Mouse (Mus musculus) heart, postnatal 25 days (tissue): ENCODE measurements around the gene Syt3. TPM values are rescaled to one million over a fixed set of nuclear protein-coding genes. Genes with fewer than 3 reads are reported as not detected.
A peak's percentile ranks its signal among the peaks of the same experiment; 100 is the strongest.

Source experiments
- DNase-seq: peaks from one replicate; pipeline ENCODE4 v3.0.0; 2022; ENCODE audit warnings: low spot score
- intact Hi-C: fragments of 180-260 bp; cut with DNase I; formaldehyde crosslinking; loops from one replicate; pipeline ENCODE4 v1.15.1; 2025
- total RNA-seq, 2 experiments: library from RNA; stranded (reverse); gene quantifications; 2 replicates each; pipeline ENCODE4 v1.2.3; 2021

Gene Syt3
- total RNA-seq, 2 experiments from 2014 or later, result 1.3 to 2.2 TPM

DNA sequence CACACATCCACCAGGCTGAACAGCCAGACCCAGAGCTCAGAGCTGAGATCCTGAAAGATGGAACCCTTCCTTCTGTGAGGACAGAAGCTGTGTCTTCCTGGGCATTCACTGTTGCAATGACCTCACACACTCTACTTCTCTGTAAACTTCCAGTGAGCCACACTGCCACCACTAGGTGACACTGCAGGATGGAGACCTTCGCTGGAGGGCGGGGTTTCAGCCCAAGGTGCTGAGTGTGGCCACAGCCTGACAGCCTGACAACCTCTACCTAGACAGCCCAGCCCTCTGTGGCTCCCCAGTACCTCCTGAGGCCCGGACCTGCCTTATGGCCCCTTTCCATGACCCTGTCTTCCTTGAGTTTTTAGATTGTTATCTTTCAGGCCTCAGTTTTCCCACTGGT is 14.7 kb downstream of the Syt3 start:
- no peak for DNase-seq
- intact Hi-C loops, result no loop called here

DNA sequence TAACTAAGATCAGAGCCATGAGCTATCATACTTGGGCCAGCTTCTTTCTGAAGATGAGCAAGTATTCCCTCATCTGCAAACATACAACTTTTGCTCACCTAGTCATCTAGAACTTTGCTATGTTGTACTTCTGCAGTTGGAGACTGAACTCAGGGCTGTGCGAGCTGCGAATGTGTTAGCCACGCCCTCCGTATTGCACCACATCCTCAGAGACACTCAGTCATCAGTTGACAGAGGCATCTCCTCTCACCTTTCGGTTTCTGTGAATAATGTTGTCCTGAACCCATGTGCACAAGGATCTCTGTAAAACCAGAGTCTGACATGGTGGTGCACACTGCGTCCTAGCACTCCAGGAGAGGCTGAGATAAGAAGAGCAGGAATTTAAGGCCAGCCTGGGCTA is 17.8 kb downstream of the Syt3 start:
- DNase-seq, result no peak
- intact Hi-C loops, result loop anchor here (5.0 kb wide), 1 partner anchor 86 kb away; no protein-coding TSS in a partner anchor

DNA sequence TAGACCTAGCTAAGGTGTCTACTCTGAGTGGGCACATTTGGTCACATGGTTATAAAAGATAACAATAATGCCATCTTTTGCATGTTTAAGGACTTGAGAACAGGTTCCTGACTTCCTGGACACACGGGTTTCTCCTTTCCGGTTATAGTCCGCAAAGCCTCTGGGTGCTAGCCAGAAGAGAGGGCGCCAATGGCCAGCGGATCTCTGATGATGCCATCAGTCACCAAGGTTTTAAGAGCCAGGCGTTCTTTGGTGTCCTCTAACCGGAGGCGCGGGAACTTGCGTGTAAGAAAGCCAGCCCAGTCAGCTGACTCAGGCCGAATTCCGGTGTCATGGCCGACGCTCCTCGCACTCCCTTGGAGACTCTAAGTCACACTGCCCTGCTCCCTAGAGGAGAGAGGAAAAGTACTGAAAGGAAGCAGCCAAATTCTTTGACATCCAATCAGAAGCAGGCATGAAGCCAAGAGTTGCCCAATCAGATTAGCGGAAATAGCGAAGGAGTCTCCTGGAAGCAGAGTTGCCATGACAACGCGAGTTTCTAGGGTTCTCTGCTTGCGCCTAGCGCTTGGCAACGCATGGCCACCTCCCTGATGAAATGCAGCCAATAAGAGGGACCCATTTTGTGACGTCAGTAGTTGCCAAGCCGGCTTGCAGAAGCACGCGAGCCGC is 21.6 kb downstream of the Syt3 start:
- DNase-seq, result peak; percentile 67
- intact Hi-C loops, result no loop called here

DNA sequence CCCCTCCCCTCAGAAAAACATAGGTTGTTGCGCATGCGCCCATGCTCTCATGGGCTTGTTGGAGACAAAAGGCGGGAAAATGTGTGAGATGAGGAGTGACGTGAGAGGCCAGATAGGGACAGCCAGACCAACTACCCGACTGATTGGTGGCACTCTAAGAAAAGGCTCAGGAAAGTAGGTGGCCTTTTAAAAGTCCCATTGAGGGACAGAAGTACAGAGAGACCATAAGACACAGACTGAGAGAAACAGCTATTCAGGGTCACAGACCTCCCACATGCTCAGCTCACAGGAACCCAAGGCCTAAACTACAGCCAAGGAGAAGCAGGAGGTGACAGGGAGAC is 22.1 kb downstream of the Syt3 start:
- no peak for DNase-seq
- intact Hi-C loops, result no loop called here

DNA sequence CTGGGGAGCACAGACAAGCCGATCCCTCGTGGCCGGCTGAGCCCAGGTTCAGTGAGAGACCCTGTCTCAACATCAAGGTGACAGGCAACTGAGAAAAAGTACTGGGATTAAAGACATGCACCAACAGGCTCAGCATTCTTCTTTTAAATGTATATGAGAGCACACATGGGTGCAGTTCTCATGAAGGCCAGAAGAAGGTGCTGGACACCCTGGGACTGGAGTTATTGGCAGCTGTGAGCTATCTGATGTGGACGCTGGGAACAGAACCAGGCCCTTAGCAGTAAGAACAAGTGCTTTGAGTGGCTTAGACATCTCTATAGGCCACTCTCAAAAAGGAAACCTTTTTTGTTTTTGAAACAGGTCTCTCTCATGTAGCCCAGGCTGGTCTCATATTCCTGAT is 27.2 kb downstream of the Syt3 start:
- no peak for DNase-seq
- intact Hi-C loops, result no loop called here

DNA sequence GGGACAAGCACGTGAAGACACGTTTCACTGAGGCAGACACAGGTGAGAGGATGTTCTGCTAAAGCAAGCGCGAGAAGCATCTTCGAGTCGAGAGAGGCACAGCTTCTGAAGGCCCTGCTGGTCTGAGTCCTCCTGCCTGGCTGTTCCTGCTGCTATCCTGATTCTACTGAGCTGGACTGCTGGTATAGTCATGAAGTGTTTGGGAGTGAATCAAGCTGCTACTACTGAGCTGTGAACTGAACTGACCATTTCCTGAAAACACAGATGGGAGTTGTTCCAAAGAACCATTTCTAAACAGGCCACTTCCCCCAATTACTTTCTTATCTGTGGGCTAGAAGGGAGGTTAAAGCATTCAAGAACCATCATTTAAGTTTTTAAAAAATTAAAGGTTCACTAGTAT is 29.4 kb downstream of the Syt3 start:
- intact Hi-C loops, result no loop called here
- no peak for DNase-seq

DNA sequence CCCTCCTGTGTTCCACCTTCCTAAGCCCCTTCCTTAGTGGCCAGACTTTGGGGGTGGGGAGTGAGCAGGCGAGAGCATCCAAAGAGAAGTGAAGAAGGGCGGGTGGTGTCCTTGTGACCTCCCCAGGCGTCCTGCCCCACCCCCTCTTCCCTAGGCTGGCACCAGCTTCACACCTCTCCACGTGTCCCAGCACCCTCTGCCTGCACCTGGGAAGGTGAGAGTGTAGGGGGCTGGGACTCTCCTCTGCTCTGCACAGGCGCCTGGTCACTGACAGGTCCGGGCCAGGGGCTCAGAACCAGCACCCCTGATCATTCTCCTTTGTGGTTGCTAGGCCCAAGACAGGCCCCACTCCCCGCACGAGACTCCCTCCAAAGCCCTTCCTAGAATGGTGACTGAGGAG is 43.8 kb downstream of the Syt3 start:
- intact Hi-C loops, result no loop called here

DNA sequence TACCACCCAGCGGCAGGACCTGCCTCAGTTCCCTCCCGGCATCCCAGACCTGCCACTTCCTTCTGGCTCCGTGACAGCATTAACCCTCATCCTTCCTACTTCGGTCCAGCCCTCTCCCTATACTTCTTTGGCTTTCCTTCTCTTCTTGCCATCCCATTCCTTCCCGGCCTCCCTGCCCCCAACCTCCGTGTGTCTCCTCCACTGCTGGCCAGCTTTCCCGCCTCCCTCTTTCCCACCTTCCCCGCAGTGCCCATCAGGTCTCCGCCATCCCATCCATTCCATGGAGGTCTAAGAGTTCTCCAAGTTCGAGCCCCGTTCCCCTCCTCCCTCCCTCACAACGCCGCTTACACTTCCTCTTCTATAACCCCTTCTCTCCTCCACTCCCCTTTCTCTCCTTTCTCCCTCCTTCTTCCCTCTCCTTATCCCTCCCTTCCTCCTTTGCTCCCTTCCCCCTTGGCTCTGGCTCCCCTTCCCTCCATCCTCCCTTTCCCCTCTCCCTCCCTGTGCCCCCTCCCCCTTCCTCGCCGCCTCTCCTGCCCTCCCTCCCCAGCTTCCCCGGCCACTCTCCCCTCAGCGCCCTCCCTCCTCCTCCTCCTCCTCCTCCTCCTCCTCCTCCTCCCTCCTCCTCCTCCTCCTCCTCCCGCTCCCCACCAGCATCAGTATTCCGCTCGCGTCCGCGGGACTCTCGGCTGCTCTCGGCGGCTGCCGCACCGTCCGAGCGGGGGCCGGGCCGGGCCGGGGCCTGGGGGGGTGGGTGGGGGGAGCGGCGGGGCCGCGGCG is 44.5 kb downstream of the Syt3 start:
- DNase-seq, result no peak
- intact Hi-C loops, result no loop called here

More for the DNA sequence above, 43.8 kb downstream of the Syt3 start:
- DNase-seq, result no peak

DNA sequence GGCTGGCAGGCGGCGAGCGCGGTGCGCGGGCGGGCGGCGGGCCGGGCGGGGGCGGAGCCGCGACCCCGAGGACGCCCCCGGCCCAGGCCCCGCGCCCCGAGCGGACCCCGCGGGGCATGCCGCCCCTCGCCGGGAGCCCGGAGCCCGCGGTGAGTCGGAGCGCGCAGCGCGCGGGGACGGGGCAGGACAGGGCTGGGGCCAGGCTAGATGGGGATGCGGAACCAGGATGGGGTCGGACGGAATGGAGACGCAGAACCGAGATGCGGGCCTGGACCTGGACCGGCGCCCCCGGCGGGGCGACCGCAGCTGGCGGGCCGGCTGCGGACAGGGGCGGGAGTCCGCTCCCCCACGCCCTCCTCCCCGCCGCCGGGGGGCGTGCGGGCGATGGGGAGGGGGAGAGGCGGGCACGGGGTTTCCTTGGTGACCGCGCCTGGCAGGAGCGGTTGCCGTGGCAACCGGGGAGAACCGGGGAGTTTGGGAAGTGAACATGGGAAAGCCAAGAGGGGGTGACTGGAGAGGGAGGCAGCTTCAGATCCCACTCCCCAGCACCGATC is 45.1 kb downstream of the Syt3 start, which contains the start of gene Lrrc4b:
Lrrc4b (plus strand) TSS at position 51 of the 554 bp plus-strand sequence.
- no peak for DNase-seq
- intact Hi-C loops, result no loop called here

DNA sequence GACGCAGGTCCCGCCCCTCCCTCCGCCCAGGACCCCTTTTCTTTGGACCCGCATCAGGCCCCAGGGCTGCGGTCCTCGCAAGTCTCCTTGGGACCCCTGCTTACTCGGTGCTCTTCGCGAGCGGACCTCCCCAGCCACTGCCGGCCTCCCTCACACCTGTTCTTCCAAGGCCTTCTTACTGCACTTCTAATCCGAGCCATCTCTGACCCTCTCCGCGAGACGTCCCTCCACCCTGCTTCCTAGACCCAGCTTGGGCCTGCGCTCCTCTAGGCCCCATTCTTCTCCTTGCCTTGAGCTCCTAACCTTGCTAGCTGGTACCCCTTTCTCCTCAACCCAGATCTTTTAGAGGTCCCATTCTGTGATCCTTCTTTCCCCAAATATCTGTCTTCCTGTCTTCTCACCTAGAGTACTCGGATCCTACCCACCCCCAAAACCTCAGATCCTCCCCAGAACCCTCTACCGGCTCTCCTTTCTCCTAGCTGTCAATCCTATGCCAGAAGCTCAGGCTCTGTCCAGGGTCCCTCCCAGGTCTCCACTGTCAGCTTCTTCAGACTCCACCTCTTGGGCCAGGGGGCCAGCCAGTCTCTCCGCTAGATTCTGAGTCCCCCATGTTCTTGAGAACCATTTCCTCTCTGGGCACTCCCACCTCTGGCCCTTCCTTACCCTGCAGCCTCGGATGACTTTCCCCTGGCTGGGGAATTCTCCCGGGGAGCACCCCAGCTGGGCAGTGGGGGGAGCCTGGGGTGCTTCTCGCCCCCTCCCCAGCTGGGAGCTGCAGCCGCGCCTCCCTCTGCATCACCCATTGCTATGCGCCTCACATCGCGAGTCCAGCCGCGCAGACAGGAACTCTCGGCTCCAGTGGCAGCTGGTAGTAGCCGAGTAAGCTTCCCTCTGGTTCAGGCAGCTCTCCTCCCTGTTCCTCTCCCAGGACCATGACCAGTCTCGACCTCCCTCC is 45.9 kb downstream of the Syt3 start:
- intact Hi-C loops, result no loop called here
- DNase-seq, result no peak

DNA sequence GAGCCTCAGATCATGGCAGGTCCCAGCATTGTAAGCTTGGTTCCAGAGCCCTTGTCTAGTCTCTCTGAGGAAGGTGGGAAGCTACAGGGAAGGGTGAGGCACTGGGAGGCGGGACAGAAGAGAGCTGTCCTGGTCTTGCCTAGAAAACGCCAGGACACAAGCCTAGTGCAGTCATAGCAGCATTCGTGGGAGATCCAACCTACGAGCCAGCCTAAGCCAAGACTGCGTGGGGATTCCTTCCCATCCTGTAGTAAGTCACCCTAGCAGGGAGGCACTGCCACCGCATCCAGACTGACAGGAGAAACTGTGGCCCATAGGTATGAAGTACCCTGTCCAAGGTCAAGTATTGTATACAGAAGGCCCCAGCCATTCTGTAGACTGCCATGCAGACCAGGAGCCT is 48.6 kb downstream of the Syt3 start:
- intact Hi-C loops, result no loop called here
- no peak for DNase-seq

DNA sequence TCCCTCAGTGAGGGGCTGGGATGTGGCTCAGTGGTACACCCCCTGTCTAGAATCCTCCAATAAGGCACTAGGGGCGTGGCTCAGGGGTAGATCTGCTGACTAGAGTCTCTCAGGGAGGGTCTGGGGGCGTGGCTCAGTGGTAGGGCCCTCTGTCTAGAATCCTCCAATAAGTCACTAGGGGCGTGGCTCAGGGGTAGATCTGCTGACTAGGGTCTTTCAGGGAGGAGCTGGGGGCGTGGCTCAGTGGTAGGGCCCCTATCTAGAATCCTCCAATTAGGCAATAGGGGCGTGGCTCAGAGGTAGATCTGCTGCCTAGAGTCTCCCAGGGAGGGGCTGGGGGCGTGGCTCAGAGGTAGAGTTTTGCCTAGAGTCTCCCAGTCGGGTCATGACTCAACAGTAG is 49.5 kb downstream of the Syt3 start:
- intact Hi-C loops, result no loop called here

DNA sequence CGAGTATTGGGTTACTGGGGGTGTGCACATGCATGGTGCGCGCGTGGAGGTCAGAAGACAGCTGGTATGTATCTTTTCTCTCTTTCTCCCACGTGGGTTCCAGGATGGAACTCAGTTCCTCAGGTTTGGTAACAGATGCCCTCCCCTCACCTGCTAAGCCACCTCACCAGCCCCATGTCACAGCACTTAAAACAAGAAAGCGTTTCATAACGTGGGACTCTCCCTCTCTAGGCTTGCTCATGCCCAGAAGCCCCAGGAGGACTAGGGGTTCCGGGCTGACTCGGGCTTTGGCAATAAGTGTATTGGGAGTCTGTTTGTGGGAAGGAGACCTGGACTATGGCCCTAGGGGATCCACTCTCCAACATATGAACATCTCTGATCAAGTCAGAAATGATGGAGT is 50.2 kb downstream of the Syt3 start:
- no peak for DNase-seq
- intact Hi-C loops, result no loop called here

More for the DNA sequence above, 49.5 kb downstream of the Syt3 start:
- no peak for DNase-seq

DNA sequence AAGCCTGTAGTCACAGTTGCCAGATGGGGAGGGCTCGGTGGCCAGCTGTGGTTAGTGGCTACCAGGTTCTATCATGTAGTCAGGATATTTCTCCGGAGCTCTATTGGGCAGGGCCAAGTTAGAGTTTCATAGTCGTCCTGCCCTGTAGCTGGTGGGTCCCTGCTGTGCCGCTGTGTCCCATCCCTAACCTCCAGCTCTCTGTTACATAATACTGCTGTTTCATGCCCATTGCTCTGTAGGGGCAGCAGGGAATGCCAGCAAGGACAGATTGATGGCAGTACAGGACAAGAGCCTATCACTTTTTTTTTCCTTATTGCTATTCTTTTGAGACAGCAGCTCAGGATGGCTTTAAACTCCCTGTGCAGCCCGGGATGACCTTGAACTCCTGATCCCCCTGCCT is 51.9 kb downstream of the Syt3 start:
- no peak for DNase-seq
- intact Hi-C loops, result no loop called here

DNA sequence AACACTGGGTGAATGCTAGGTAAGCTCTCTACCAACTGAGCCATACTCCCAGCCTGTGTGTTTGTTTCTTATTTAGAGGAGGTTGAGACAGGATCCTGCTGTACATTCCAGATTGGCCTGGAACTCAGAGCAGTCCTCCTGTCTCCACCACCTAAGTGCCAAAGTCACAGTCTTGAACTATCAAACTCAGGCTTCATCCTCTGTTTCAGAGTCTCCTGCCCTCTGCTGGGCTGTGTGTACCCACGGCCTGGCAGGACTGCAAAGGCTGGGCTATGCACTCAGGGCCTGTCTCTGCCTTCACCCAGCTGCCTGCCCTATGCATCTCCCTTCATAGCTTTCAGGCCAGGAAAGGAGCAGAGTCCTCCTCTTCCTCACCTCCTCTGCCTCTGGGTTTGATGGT is 52.4 kb downstream of the Syt3 start:
- intact Hi-C loops, result no loop called here
- DNase-seq, result no peak

DNA sequence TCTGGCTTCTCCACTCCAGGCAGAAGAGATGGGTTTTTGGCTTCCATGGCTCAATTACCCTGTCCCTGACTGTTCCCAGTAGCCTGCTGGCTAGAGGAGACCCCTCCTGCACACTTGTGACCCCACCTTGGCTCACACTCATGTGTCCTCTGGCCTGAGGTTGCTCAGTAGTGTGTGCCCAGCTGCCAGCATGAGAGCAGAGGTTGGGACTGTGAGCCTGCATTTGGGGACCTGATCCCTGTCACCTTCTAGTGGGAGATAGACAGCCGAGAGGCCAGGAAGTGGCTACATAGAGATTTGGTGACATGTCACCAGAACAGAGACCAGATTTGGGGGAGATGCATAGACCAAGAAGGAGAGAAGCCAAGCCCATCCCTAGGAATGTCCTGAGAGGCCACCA is 53.3 kb downstream of the Syt3 start:
- intact Hi-C loops, result no loop called here
- no peak for DNase-seq

DNA sequence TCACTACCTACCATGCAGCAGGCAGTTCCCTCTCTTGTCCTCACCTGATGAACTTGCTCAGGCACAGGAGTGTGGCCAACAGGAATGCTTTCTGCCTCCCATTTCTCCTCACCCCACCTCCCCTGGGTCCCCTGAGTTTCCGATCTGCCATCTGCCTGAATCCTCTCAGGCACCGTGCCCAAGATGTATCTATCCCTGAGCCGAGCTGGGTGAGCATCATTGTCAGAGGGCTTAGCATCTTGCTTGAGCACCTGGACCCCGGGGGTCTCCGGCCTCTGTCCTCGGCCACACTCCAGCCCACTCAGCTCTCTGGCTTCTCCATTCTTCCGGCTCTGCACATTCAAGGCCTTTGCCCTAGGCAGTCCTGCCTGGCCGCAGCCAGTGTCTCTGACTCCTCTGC is 54.0 kb downstream of the Syt3 start:
- DNase-seq, result no peak
- intact Hi-C loops, result no loop called here

DNA sequence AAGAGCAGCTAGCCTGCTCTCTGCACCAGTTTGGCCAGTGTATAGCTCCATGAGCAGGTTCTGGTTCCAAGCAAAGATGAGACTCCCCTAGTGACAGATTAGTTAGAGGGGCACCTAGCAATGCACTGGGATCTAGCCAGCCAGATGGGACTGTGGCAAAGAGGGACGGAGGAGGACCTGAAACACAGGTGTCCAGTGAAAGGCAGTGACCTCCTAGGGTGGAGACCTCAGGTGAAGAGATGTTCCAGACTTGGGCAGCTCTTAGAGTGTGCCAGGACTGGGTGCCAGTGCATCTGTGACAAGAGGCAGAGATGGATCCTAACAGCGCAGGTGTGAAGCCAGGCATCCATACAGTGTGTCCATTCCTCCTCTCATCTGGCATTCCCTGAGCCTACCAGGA is 55.8 kb downstream of the Syt3 start:
- intact Hi-C loops, result no loop called here
- no peak for DNase-seq

DNA sequence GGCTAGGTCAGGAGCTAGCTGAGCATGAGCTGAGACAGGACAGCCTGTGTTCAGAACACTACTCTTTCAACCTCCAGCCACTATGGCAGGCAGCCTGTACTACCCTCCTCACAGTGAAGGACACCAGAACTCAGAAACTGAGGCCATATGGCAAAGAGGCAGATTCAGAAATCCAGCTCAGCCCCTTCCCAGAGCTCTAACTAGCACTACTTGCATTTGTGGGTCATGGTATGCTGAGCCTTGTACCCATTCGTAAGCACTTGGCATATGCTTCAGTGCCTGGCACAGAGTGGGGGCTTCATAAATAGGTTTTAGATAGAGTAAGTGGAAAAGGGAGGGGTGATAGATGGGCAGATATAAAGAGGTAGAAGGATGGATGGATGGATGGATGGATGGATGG is 56.6 kb downstream of the Syt3 start:
- intact Hi-C loops, result no loop called here

DNA sequence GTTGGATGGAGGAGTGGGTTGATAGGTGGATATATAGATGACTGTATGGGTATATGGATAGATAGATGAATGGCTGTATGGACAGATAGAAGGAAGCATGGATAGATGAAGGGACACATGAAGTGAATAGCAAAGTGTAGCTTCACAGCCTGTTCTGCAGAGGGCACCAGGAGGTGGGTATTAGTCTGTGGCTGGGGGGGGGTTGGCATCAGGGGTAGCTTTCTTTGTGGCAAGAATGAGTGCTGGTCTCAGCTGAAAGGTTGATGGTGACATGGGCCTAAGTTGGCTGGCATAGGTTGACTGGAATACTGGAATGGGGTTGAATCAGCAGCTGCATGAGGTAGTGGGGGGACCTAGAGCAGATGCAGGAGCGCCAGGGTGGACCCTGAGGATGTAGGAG is 57.3 kb downstream of the Syt3 start:
- no peak for DNase-seq
- intact Hi-C loops, result no loop called here

More for the DNA sequence above, 56.6 kb downstream of the Syt3 start:
- no peak for DNase-seq
